Mouse (Mus musculus) frontal cortex, adult 2 months (tissue): Measurements from ENCODE around the gene Sdc3. TPM values are rescaled to one million over a fixed set of nuclear protein-coding genes. Genes with fewer than 3 reads are reported as not detected.

Source experiments
- DNase-seq, 2 experiments: peaks; one replicate each; pipeline ENCODE4 v3.0.0; 2022; ENCODE audit warnings: low spot score in 1 of 2; ENCODE audit errors: extremely low spot score in 1 of 2
- polyA plus RNA-seq: library from polyadenylated mRNA; depleted of rRNA; stranded (reverse); fragments of >200 nt; gene quantifications from 2 replicates; pipeline ENCODE4 v1.2.3, GENCODE M21; 2012; rRNA removed

Sdc3 gene
- polyA plus RNA-seq, 1 experiment: 103 TPM

DNA sequence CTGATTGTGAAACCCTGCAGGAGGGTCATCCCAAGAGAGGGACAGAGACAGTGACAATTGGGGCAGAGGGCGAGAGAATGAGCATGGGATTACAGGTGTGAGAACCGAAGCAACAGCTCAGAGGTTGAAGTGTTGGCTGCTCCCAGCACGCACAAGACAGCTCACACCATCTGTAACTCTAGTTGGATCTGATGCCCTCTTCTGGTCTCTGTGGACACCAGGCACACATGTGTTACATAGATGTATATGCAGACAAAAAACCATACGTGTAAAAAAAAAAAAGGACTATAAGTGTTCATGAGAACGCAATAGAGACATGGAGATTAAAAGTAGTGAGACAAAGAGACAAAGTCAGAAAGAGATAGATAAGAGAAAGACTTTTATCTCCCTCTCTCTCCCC is 76.5 kb downstream of the Sdc3 start:
- DNase-seq: no peak

GRCm38 (mm10) chr4:130872414-130872813 is 80.1 kb downstream of the Sdc3 start:
- no peak for DNase-seq

- DNase-seq: no peak
These were observed 81.1 kb downstream of the Sdc3 start for GRCm38 (mm10) chr4:130873440-130873839.

DNA sequence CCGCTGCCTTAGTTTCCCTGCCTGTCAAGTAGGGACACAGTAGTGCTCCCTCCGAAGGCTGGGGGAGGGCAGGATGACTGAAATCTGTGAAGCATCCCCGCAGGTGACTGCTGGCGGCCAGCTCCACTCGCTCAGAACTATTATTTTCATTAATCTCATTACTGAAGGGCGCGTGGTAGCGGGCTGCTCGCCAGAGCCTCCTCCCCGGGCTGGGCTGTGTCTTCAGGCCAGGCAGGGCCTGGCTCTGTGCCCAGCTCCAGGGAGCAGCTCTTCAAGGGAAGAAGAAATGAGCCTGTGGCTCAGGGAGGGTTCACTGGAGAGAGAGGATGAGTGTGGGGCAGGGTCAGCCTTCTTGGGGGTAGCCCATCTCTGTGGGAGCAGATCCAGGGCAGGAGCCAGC is 82.3 kb downstream of the Sdc3 start:
- no peak for DNase-seq

Other genes with a start within 250 kb of the Sdc3 start
- gene Nkain1, start 218.4 kb upstream of the Sdc3 start, polyA plus RNA-seq: 31.9 and 34.2 TPM in 2 replicates
- 58.5 and 62.7 TPM in 2 replicates for gene Pum1, start 129.2 kb upstream of the Sdc3 start, polyA plus RNA-seq
- 45.3 and 63.2 TPM in 2 replicates for gene Laptm5, start 120.6 kb downstream of the Sdc3 start, polyA plus RNA-seq
- 0.65 and 0.82 TPM in 2 replicates for gene Matn1, start 151.8 kb downstream of the Sdc3 start, polyA plus RNA-seq